Mouse (Mus musculus): ENCODE measurements around the gene Ccdc141. TPM values are rescaled to one million over a fixed set of nuclear protein-coding genes. Genes with fewer than 3 reads are reported as not detected.
A peak's percentile ranks its signal among the peaks of the same experiment; 100 is the strongest.

Ccdc141 gene
- polyA plus RNA-seq, 2 experiments: 0.29 to 0.58 TPM

GRCm38 (mm10) chr2:77177472-77177871 is 7.0 kb upstream of the Ccdc141 start:
- Histone ChIP-seq H3K4me3 (ENCODE audit: insufficient read depth in 1 of 2, low read depth in 2 of 2, low read length in 2 of 2) (no peak overlapping the region), H3K36me3 (replicated peaks; ENCODE audit: control insufficient read depth, insufficient read depth, low read depth) (no peaks in the 10 kb centered on the region), H3K9me3 (ENCODE audit: control insufficient read depth, low read length) (no peaks in the 10 kb centered on the region), H3K4me1 (replicated peaks; ENCODE audit: control insufficient read depth in 2 of 2, insufficient read depth in 2 of 2, low read length in 1 of 2) (peaks cover 24 to 34% of the 10 kb centered on the region in 2 experiments), H3K4me2 (ENCODE audit: low read depth) (peak overlapping the region; percentile 58), H3K27me3 (ENCODE audit: control insufficient read depth, insufficient read depth, low read length) (no peaks in the 10 kb centered on the region), H3K27ac (peak overlapping the region; percentile 1; the same call in 1 of the 2 replicates), H3K9ac (replicated peaks) (no peak overlapping the region)
- TF ChIP-seq CTCF (IDR thresholded peaks at IDR 0.05; ENCODE audit: low read depth): no peak
- peak; percentile 77 for TF ChIP-seq EP300 (IDR thresholded peaks at IDR 0.05; ENCODE audit: low read depth)
- 13% methylated on average over 2 of the region's 2 CpGs for WGBS (ENCODE audit: insufficient replicate concordance)
- ATAC-seq (ENCODE audit: insufficient read depth): peak; percentile 89
- peak; percentile 68 to 79 (median 77) for DNase-seq (ENCODE audit: low read depth in 3 of 3, low spot score in 3 of 3)

GRCm38 (mm10) chr2:77176413-77176812 is 6.0 kb upstream of the Ccdc141 start:
- Histone ChIP-seq H3K4me1 (replicated peaks; ENCODE audit: control insufficient read depth in 2 of 2, insufficient read depth in 2 of 2, low read length in 1 of 2) (peaks cover 24 to 42% of the 10 kb centered on the region in 2 experiments), H3K27ac (peak overlapping the region; percentile 74), H3K9me3 (ENCODE audit: control insufficient read depth, low read length) (no peaks in the 10 kb centered on the region), H3K9ac (replicated peaks) (peak overlapping the region; percentile 50), H3K4me3 (ENCODE audit: insufficient read depth in 1 of 2, low read depth in 2 of 2, low read length in 2 of 2) (peak overlapping the region in 1 of 2 experiments; percentile 10; a peak in 2 of 4 replicates), H3K36me3 (replicated peaks; ENCODE audit: control insufficient read depth, insufficient read depth, low read depth) (no peaks in the 10 kb centered on the region), H3K4me2 (ENCODE audit: low read depth) (peak overlapping the region; percentile 58), H3K27me3 (ENCODE audit: control insufficient read depth, insufficient read depth, low read length) (no peaks in the 10 kb centered on the region)
- ATAC-seq (ENCODE audit: insufficient read depth): peak; percentile 79
- WGBS (ENCODE audit: insufficient replicate concordance): 13% methylated on average over 10 of the region's 10 CpGs
- TF ChIP-seq CTCF (IDR thresholded peaks at IDR 0.05; ENCODE audit: low read depth) (no peak), EP300 (IDR thresholded peaks at IDR 0.05; ENCODE audit: low read depth) (peak; percentile 68)
- DNase-seq (ENCODE audit: low read depth in 3 of 3, low spot score in 3 of 3): peak; percentile 65 to 78 (median 76)

GRCm38 (mm10) chr2:77175411-77175810 is 5.0 kb upstream of the Ccdc141 start:
- no peak for DNase-seq (ENCODE audit: low read depth in 3 of 3, low spot score in 3 of 3)
- 58% methylated on average over 7 of the region's 7 CpGs for WGBS (ENCODE audit: insufficient replicate concordance)
- no peak for ATAC-seq (ENCODE audit: insufficient read depth)
- Histone ChIP-seq H3K9ac (replicated peaks) (no peak overlapping the region), H3K4me2 (ENCODE audit: low read depth) (no peak overlapping the region), H3K27ac (no peak overlapping the region), H3K27me3 (ENCODE audit: control insufficient read depth, insufficient read depth, low read length) (no peaks in the 10 kb centered on the region), H3K4me1 (replicated peaks; ENCODE audit: control insufficient read depth in 2 of 2, insufficient read depth in 2 of 2, low read length in 1 of 2) (peaks cover 28 to 45% of the 10 kb centered on the region in 2 experiments), H3K9me3 (ENCODE audit: control insufficient read depth, low read length) (no peaks in the 10 kb centered on the region), H3K36me3 (replicated peaks; ENCODE audit: control insufficient read depth, insufficient read depth, low read depth) (no peaks in the 10 kb centered on the region), H3K4me3 (ENCODE audit: insufficient read depth in 1 of 2, low read depth in 2 of 2, low read length in 2 of 2) (no peak overlapping the region)
- TF ChIP-seq CTCF (IDR thresholded peaks at IDR 0.05; ENCODE audit: low read depth) (no peak), EP300 (IDR thresholded peaks at IDR 0.05; ENCODE audit: low read depth) (no peak)

GRCm38 (mm10) chr2:77174313-77174712 is 3.9 kb upstream of the Ccdc141 start:
- H3K4me1 ChIP-seq (replicated peaks; ENCODE audit: control insufficient read depth in 2 of 2, insufficient read depth in 2 of 2, low read length in 1 of 2): peaks cover 28 to 51% of the 10 kb centered on the region in 2 experiments

GRCm38 (mm10) chr2:77173821-77174220 is 3.4 kb upstream of the Ccdc141 start:
- no peaks in the 10 kb centered on the region for H3K36me3 ChIP-seq (replicated peaks; ENCODE audit: control insufficient read depth, insufficient read depth, low read depth)
- H3K9ac ChIP-seq (replicated peaks): no peak overlapping the region
- H3K9me3 ChIP-seq (ENCODE audit: control insufficient read depth, low read length): no peaks in the 10 kb centered on the region
- ATAC-seq (ENCODE audit: insufficient read depth) (no peak), DNase-seq (ENCODE audit: low read depth in 3 of 3, low spot score in 3 of 3) (no peak)
- no peak for TF ChIP-seq EP300 (IDR thresholded peaks at IDR 0.05; ENCODE audit: low read depth)
- TF ChIP-seq CTCF (IDR thresholded peaks at IDR 0.05; ENCODE audit: low read depth): no peak
- H3K4me2 ChIP-seq (ENCODE audit: low read depth): no peak overlapping the region
- H3K27ac ChIP-seq: no peak overlapping the region
- no peaks in the 10 kb centered on the region for H3K27me3 ChIP-seq (ENCODE audit: control insufficient read depth, insufficient read depth, low read length)
- H3K4me1 ChIP-seq (replicated peaks; ENCODE audit: control insufficient read depth in 2 of 2, insufficient read depth in 2 of 2, low read length in 1 of 2): peaks cover 28 to 48% of the 10 kb centered on the region in 2 experiments
- H3K4me3 ChIP-seq (ENCODE audit: insufficient read depth in 1 of 2, low read depth in 2 of 2, low read length in 2 of 2): no peak overlapping the region
- 67% methylated on average over 6 of the region's 6 CpGs for WGBS (ENCODE audit: insufficient replicate concordance)

More at GRCm38 (mm10) chr2:77174313-77174712, 3.9 kb upstream of the Ccdc141 start:
- H3K27ac ChIP-seq: no peak overlapping the region
- no peaks in the 10 kb centered on the region for H3K9me3 ChIP-seq (ENCODE audit: control insufficient read depth, low read length)
- ATAC-seq (ENCODE audit: insufficient read depth): no peak
- H3K36me3 ChIP-seq (replicated peaks; ENCODE audit: control insufficient read depth, insufficient read depth, low read depth): no peaks in the 10 kb centered on the region
- no peak overlapping the region for H3K4me3 ChIP-seq (ENCODE audit: insufficient read depth in 1 of 2, low read depth in 2 of 2, low read length in 2 of 2)
- H3K27me3 ChIP-seq (ENCODE audit: control insufficient read depth, insufficient read depth, low read length): no peaks in the 10 kb centered on the region
- H3K9ac ChIP-seq (replicated peaks): no peak overlapping the region
- TF ChIP-seq CTCF (IDR thresholded peaks at IDR 0.05; ENCODE audit: low read depth) (no peak), EP300 (IDR thresholded peaks at IDR 0.05; ENCODE audit: low read depth) (no peak)
- 65% methylated on average over 2 of the region's 2 CpGs for WGBS (ENCODE audit: insufficient replicate concordance)
- no peak overlapping the region for H3K4me2 ChIP-seq (ENCODE audit: low read depth)
- no peak for DNase-seq (ENCODE audit: low read depth in 3 of 3, low spot score in 3 of 3)
